Mouse (Mus musculus) lung, postnatal 14 days (tissue): ENCODE measurements at regions not wholly inside any gene's neighbourhood (a gene's known extent, or its start where the extent isn't known, plus 50 kb on each side); places are given as distances from the start of the nearest gene placed in this dataset.

Source experiments
- DNase-seq: peaks from one replicate; pipeline ENCODE4 v3.0.0; 2021

- no peak for DNase-seq
Measured at GRCm38 (mm10) chr10:109607121-109607520, 596.3 kb upstream of the Syt1 start.

GRCm38 (mm10) chr10:109603241-109603640 lies 592.5 kb upstream of the Syt1 start:
- DNase-seq, result no peak

GRCm38 (mm10) chr10:109598604-109599003 lies 587.8 kb upstream of the Syt1 start:
- DNase-seq, result no peak

GRCm38 (mm10) chr10:109573200-109573599 lies 562.4 kb upstream of the Syt1 start:
- DNase-seq, result no peak

- DNase-seq, result no peak
Measured at GRCm38 (mm10) chr10:109569798-109570197, 559.0 kb upstream of the Syt1 start.

- no peak for DNase-seq
Measured at GRCm38 (mm10) chr10:109566675-109567074, 555.9 kb upstream of the Syt1 start.

GRCm38 (mm10) chr10:109561638-109562037 lies 550.9 kb upstream of the Syt1 start:
- DNase-seq, result no peak

GRCm38 (mm10) chr10:109561094-109561493 lies 550.3 kb upstream of the Syt1 start:
- DNase-seq, result no peak

- DNase-seq, result no peak
Measured at GRCm38 (mm10) chr10:109543301-109543700, 532.5 kb upstream of the Syt1 start.

GRCm38 (mm10) chr10:109540229-109540628 lies 529.4 kb upstream of the Syt1 start:
- no peak for DNase-seq

- DNase-seq, result no peak
Measured at GRCm38 (mm10) chr10:109528096-109528495, 517.3 kb upstream of the Syt1 start.

- DNase-seq, result no peak
Measured at GRCm38 (mm10) chr10:109521681-109522080, 510.9 kb upstream of the Syt1 start.

- DNase-seq, result no peak
Measured at GRCm38 (mm10) chr10:109517664-109518063, 506.9 kb upstream of the Syt1 start.

GRCm38 (mm10) chr10:109515225-109515624 lies 504.4 kb upstream of the Syt1 start:
- no peak for DNase-seq

- DNase-seq, result no peak
Measured at GRCm38 (mm10) chr10:109510917-109511715, 500.3 kb upstream of the Syt1 start.

- no peak for DNase-seq
Measured at GRCm38 (mm10) chr10:109508553-109508952, 497.8 kb upstream of the Syt1 start.

GRCm38 (mm10) chr10:109507228-109507627 lies 496.4 kb upstream of the Syt1 start:
- DNase-seq, result no peak

- no peak for DNase-seq
Measured at GRCm38 (mm10) chr10:109504683-109505082, 493.9 kb upstream of the Syt1 start.

- DNase-seq, result no peak
Measured at GRCm38 (mm10) chr10:109500861-109501260, 490.1 kb upstream of the Syt1 start.

- no peak for DNase-seq
Measured at GRCm38 (mm10) chr10:109498301-109498700, 487.5 kb upstream of the Syt1 start.

GRCm38 (mm10) chr10:109496161-109496560 lies 485.4 kb upstream of the Syt1 start:
- peak; percentile 14 for DNase-seq

GRCm38 (mm10) chr10:109490765-109491164 lies 480.0 kb upstream of the Syt1 start:
- no peak for DNase-seq

- DNase-seq, result no peak
Measured at GRCm38 (mm10) chr10:109488000-109488399, 477.2 kb upstream of the Syt1 start.

GRCm38 (mm10) chr10:109486917-109487604 lies 476.3 kb upstream of the Syt1 start:
- DNase-seq, result no peak
